Mouse (Mus musculus): ENCODE results near the gene Necap1. TPM values are rescaled to one million over a fixed set of nuclear protein-coding genes. Genes with fewer than 3 reads are reported as not detected.

Necap1 gene
- total RNA-seq, 1 experiment, result 40.4 TPM

GRCm38 (mm10) chr6:122879141-122879735, 5.0 kb downstream of the Necap1 start:
- no peak for DNase-seq (ENCODE audit: low read depth, low spot score)
- TF ChIP-seq ZNF384 (IDR thresholded peaks at IDR 0.05; ENCODE audit: low read depth, low read length), result no peak
- no peak for TF ChIP-seq MAFK (IDR thresholded peaks at IDR 0.05; ENCODE audit: insufficient read depth, low read depth, low read length)
- no peak for TF ChIP-seq CHD2 (IDR thresholded peaks at IDR 0.05; ENCODE audit: low read depth, low read length)
- no peak for TF ChIP-seq HCFC1 (IDR thresholded peaks at IDR 0.05; ENCODE audit: borderline replicate concordance, insufficient read depth, low read length)
- no peak for TF ChIP-seq ZC3H11A (IDR thresholded peaks at IDR 0.05; ENCODE audit: borderline replicate concordance, low read depth, low read length)
- Histone ChIP-seq H3K9me3 (ENCODE audit: control insufficient read depth, insufficient read depth, low read depth, low read length) (no peaks in the 10 kb centered on the region), H3K4me3 (ENCODE audit: insufficient read depth in 1 of 2, low read depth in 1 of 2, low read length in 2 of 2, poor library complexity in 1 of 2, severe bottlenecking in 1 of 2) (no peak overlapping the region), H3K27ac (ENCODE audit: insufficient read depth, low read depth, low read length, poor library complexity, severe bottlenecking) (no peak overlapping the region), H3K9ac (ENCODE audit: insufficient read depth, low read depth, low read length, poor library complexity, severe bottlenecking) (no peak overlapping the region), H3K36me3 (ENCODE audit: control insufficient read depth, insufficient read depth, low read length, poor library complexity, severe bottlenecking) (peaks cover 39% of the 10 kb centered on the region), H3K4me1 (ENCODE audit: control insufficient read depth in 2 of 2, insufficient read depth in 2 of 2, low read length in 2 of 2, poor library complexity in 1 of 2) (peaks cover 0 to 2% of the 10 kb centered on the region in 2 experiments; a peak in 1 of 4 replicates)
- in situ Hi-C loops (cut with MboI; ENCODE audit: low sequenced_read_pairs in 2 of 2, unreplicated experiment in 2 of 2), result no loop called here

- H3K27ac ChIP-seq (ENCODE audit: insufficient read depth, low read depth, low read length, poor library complexity, severe bottlenecking), result no peak overlapping the region
- H3K4me1 ChIP-seq (ENCODE audit: control insufficient read depth in 2 of 2, insufficient read depth in 2 of 2, low read length in 2 of 2, poor library complexity in 1 of 2), result peaks cover 0 to 2% of the 10 kb centered on the region in 2 experiments; a peak in 1 of 4 replicates
- no peak for TF ChIP-seq HCFC1 (IDR thresholded peaks at IDR 0.05; ENCODE audit: borderline replicate concordance, insufficient read depth, low read length)
- no peak for TF ChIP-seq ZNF384 (IDR thresholded peaks at IDR 0.05; ENCODE audit: low read depth, low read length)
- no peak for TF ChIP-seq CHD2 (IDR thresholded peaks at IDR 0.05; ENCODE audit: low read depth, low read length)
- TF ChIP-seq ZC3H11A (IDR thresholded peaks at IDR 0.05; ENCODE audit: borderline replicate concordance, low read depth, low read length), result no peak
- no peak overlapping the region for H3K4me3 ChIP-seq (ENCODE audit: insufficient read depth in 1 of 2, low read depth in 1 of 2, low read length in 2 of 2, poor library complexity in 1 of 2, severe bottlenecking in 1 of 2)
- H3K9me3 ChIP-seq (ENCODE audit: control insufficient read depth, insufficient read depth, low read depth, low read length), result no peaks in the 10 kb centered on the region
- H3K36me3 ChIP-seq (ENCODE audit: control insufficient read depth, insufficient read depth, low read length, poor library complexity, severe bottlenecking), result peaks cover 43% of the 10 kb centered on the region
- H3K9ac ChIP-seq (ENCODE audit: insufficient read depth, low read depth, low read length, poor library complexity, severe bottlenecking), result no peak overlapping the region
- DNase-seq (ENCODE audit: low read depth, low spot score), result no peak
- in situ Hi-C loops (cut with MboI; ENCODE audit: low sequenced_read_pairs in 2 of 2, unreplicated experiment in 2 of 2), result no loop called here
These were observed 5.7 kb downstream of the Necap1 start for GRCm38 (mm10) chr6:122879781-122880505.

GRCm38 (mm10) chr6:122881287-122881686, 7.0 kb downstream of the Necap1 start:
- no peak overlapping the region for H3K4me3 ChIP-seq (ENCODE audit: insufficient read depth in 1 of 2, low read depth in 1 of 2, low read length in 2 of 2, poor library complexity in 1 of 2, severe bottlenecking in 1 of 2)

GRCm38 (mm10) chr6:122883603-122884002, 9.3 kb downstream of the Necap1 start:
- Histone ChIP-seq H3K9me3 (ENCODE audit: control insufficient read depth, insufficient read depth, low read depth, low read length) (no peaks in the 10 kb centered on the region), H3K4me3 (ENCODE audit: insufficient read depth in 1 of 2, low read depth in 1 of 2, low read length in 2 of 2, poor library complexity in 1 of 2, severe bottlenecking in 1 of 2) (no peak overlapping the region), H3K9ac (ENCODE audit: insufficient read depth, low read depth, low read length, poor library complexity, severe bottlenecking) (no peak overlapping the region), H3K27ac (ENCODE audit: insufficient read depth, low read depth, low read length, poor library complexity, severe bottlenecking) (no peak overlapping the region), H3K4me1 (ENCODE audit: control insufficient read depth in 2 of 2, insufficient read depth in 2 of 2, low read length in 2 of 2, poor library complexity in 1 of 2) (peaks cover 0 to 2% of the 10 kb centered on the region in 2 experiments; a peak in 1 of 4 replicates), H3K36me3 (ENCODE audit: control insufficient read depth, insufficient read depth, low read length, poor library complexity, severe bottlenecking) (peaks cover 54% of the 10 kb centered on the region)
- TF ChIP-seq MAFK (IDR thresholded peaks at IDR 0.05; ENCODE audit: insufficient read depth, low read depth, low read length) (no peak), ZC3H11A (IDR thresholded peaks at IDR 0.05; ENCODE audit: borderline replicate concordance, low read depth, low read length) (no peak), CHD2 (IDR thresholded peaks at IDR 0.05; ENCODE audit: low read depth, low read length) (no peak), ZNF384 (IDR thresholded peaks at IDR 0.05; ENCODE audit: low read depth, low read length) (no peak), HCFC1 (IDR thresholded peaks at IDR 0.05; ENCODE audit: borderline replicate concordance, insufficient read depth, low read length) (no peak)
- no peak for DNase-seq (ENCODE audit: low read depth, low spot score)
- in situ Hi-C loops (cut with MboI; ENCODE audit: low sequenced_read_pairs in 2 of 2, unreplicated experiment in 2 of 2), result no loop called here

More at GRCm38 (mm10) chr6:122881287-122881686, 7.0 kb downstream of the Necap1 start:
- H3K36me3 ChIP-seq (ENCODE audit: control insufficient read depth, insufficient read depth, low read length, poor library complexity, severe bottlenecking), result peaks cover 47% of the 10 kb centered on the region
- H3K9ac ChIP-seq (ENCODE audit: insufficient read depth, low read depth, low read length, poor library complexity, severe bottlenecking), result no peak overlapping the region
- TF ChIP-seq MAFK (IDR thresholded peaks at IDR 0.05; ENCODE audit: insufficient read depth, low read depth, low read length) (no peak), ZC3H11A (IDR thresholded peaks at IDR 0.05; ENCODE audit: borderline replicate concordance, low read depth, low read length) (no peak), ZNF384 (IDR thresholded peaks at IDR 0.05; ENCODE audit: low read depth, low read length) (no peak), HCFC1 (IDR thresholded peaks at IDR 0.05; ENCODE audit: borderline replicate concordance, insufficient read depth, low read length) (no peak)
- peaks cover 0 to 2% of the 10 kb centered on the region in 2 experiments; a peak in 1 of 4 replicates for H3K4me1 ChIP-seq (ENCODE audit: control insufficient read depth in 2 of 2, insufficient read depth in 2 of 2, low read length in 2 of 2, poor library complexity in 1 of 2)
- no peak for DNase-seq (ENCODE audit: low read depth, low spot score)
- in situ Hi-C loops (cut with MboI; ENCODE audit: low sequenced_read_pairs in 2 of 2, unreplicated experiment in 2 of 2), result no loop called here
- no peak overlapping the region for H3K27ac ChIP-seq (ENCODE audit: insufficient read depth, low read depth, low read length, poor library complexity, severe bottlenecking)
- no peaks in the 10 kb centered on the region for H3K9me3 ChIP-seq (ENCODE audit: control insufficient read depth, insufficient read depth, low read depth, low read length)

Data from ES-E14 (cell line).